Mouse (Mus musculus) right cerebral cortex, postnatal 10 days (tissue): Measurements from ENCODE around the gene Gale.
A peak's percentile ranks its signal among the peaks of the same experiment; 100 is the strongest.
"Not testable (repeated sequence)": the region's sequence is repeated elsewhere in the genome, so short reads cannot be mapped to it uniquely, and the experiment has no call there.

Experiments used
- DNase-seq, 2 experiments: peaks; one replicate each; pipeline ENCODE4 v3.0.0; 2021; ENCODE audit warnings: low spot score in 2 of 2

The Gale gene

DNA sequence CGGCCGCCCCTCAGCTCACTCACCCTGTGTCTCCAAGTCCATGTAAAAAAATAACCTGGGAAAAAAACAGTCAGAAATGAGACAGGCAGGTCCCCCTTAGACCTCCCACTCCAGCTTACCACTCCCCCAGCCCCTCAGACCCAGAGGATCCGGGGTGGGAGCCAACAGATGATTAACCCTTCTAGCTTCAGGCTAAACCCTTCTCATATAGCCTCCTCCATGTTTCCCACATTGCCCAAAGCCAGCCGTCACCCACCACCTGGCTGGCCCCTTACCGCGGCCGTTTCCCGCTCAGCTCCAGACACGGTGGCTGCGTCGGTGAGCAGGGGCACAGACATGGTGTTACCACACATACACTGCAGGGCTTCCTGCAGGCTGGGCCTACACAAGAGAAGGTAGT is 7.1 kb downstream of the Gale start:
- no peak for DNase-seq

DNA sequence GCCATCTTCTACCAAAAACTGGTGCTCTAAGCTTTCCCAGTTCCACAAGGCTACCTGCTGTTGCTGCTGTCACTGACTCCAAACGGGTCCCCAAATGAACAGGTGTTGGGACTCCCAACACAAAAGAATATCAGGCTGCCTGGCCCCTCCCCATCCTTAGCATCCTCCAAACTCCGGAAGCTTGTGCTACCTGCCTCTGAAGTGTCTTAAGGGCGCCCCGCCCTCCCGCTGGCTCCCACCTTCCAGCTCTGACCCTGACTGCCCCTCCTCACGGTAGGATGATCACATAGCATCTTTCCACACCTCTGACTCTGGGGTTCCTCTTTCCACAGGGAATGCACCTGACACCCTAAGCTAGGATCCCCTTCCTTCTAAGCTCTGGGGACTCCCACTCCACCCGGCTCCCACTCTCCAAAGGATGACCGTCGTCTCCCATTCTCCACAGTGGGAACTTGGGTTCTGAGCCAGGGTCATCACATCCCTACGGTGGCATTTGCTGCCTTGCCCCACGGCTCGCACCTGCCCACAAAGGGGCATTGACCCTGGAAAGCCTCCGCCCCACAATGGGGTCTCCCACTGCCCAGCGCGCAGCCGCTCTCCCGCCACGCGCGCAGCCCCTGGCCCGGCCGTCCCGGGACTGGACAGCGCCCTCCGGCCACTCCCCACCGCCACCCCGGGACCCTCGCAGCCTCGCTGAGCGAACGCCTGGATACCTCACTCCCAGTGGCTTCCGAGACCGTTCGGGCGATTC is 8.5 kb downstream of the Gale start:
- DNase-seq: no peak

DNA sequence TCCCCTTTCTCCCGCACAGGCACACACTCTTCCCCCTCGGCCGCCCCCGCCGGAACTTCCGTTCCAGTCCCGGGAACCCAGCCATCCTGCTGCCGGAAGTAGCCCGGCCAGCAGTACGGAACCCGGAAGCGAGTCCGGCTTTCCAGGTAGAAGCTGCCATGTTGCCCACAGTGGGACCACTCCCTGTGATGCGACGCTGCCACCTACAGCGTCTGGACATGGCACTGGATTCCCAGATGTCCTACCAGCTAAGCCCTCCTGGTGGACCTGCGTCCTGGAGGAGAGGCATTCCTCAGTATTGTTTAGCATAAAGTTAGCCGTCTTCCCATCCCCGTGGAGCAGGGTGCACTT is 9.0 kb downstream of the Gale start, which contains the start of gene Lypla2:
Gene Lypla2 (minus strand): TSS at position 71 of the 351 bp plus-strand sequence.
- peak; percentile 95 for DNase-seq

DNA sequence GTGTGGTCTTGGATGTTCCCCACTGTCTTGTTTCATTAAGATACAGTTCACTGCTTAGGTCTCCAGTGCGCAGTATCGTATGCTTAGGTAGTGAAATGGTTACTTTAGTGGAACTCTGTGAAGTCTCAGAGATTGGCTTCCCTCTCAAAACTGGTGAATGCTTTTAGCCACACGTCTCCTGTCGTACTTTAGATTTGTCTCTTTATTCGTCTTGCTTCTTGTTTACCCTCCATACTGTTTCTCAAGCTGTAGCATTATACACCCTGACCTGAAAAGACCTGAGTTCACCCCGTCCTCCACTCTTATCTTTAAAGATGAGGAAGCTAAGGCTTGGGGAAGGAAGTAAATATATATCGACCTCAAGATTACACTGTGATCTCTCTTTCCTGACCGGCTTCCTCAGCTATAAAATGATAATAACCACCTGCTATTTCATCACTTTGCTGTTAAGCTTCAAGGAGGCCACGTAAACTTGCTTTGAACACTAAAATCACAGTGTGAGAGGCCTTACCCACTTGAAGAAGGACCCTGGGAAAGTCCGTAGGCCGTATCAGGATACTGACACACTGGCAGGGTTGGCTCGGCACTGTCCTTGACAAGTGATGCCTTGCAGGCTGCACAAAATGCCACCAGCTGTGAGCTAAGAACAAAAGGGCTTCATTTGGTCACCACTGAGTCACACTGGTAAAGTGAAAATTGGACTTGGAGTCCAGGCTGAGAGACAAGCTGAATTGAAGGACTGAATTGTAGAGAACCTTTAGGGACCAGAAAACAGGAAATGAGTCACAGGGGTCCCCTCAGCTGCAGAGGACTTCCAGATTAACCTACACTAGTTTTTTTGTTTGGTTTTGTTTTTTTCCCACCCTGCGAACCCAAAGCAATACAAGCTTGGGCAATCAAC is 9.6 kb downstream of the Gale start:
- DNase-seq: no peak

GRCm38 (mm10) chr4:135976146-135976545 is 12.6 kb downstream of the Gale start:
- no peak for DNase-seq

DNA sequence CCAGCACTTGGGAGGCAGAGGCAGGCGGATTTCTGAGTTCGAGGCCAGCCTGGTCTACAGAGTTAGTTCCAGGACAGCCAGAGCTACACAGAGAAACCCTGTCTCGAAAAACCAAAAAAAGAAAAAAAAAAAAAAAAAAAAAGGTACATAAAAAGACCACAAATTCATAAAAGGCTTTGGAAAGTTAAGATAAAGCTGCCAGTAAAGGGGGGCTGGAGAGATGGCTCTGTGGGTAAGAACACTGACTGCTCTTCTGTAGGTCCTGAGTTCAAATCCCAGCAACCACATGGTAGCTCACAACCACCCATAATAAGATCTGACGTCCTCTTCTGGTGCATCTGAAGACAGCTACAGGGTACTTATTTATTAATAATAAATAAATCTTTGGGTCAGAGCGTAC is 16.7 kb downstream of the Gale start:
- DNase-seq: not testable (repeated sequence)

- peak; percentile 77 to 86 for DNase-seq
Measured at GRCm38 (mm10) chr4:135981524-135982063, 18.1 kb downstream of the Gale start.

GRCm38 (mm10) chr4:135984556-135984955 is 21.0 kb downstream of the Gale start:
- no peak for DNase-seq

DNA sequence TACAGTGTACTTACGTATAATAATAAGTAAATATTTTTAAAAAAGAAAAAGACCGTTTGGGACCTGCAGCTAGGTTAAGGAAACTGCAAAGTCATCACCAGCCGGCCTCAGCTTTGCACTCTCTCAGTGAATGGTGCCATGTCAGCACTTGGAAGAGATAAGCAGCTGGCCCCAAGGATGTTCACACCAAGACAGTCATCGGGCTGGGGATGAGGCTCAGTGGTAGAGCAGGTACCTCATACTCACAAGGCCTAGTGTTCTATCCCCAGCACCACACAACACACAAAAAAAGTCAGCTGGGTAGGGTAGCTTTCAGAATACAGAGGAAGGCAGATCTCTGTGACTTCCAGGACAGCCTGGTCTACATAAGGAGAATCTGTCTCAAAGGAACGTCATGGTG is 21.7 kb downstream of the Gale start:
- DNase-seq: no peak

GRCm38 (mm10) chr4:135985769-135986168 is 22.2 kb downstream of the Gale start:
- no peak for DNase-seq

DNA sequence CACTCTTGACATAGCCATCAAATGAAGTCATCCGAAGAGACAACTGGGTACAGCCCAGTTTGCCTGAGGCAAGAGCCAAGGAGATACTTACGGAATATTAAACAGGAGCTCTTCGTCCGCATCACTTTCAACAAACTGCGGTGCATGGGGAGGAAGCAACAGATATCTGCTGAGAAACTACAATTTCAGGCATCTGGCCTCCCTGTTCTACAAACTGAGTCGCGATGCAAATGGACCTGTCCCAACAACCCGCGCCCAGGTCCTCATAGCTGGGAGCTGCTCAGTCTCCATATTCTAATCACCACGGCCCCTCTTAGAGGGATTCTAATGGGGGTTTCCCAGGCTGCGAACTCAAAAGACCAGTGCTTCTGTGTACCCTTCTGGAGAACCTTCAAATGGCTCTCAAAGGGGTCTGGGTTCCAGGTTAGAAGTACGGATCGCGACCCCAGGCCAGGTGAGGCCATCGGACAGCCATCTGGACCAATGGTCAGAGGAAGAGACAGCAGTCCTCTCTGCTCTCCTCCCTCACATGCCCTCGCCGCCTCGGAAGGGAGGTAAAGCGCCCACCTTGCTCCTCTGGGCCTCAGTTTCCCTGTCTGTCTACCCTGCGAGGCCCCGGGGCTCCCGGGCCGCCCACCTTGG is 22.9 kb downstream of the Gale start:
- peak; percentile 33 to 39 for DNase-seq

GRCm38 (mm10) chr4:135986943-135987710 is 23.6 kb downstream of the Gale start, which contains the start of gene Pithd1:
TSS of gene Pithd1 (minus strand) at chr4:135987264.
- DNase-seq: peak; percentile 94

DNA sequence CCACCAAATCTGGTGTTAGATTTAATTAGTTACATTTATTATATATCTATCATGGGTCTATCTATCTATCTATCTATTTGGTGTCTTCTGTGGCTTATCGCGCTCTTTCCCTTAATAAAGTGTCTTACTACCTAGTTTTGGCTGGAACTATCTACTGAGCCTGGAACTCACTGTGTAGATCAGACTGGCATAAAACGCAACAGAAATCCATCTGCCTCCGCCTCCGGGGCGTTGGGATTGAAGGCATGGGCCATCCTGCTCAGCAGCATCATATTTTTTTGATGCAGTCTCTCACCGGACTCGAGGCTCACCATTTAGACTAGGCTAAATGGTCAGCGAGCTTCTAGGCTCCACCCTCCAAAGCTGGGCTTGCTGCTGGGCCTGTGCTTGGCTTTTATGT is 24.2 kb downstream of the Gale start:
- peak in 1 of 2 experiments; percentile 44 for DNase-seq

DNA sequence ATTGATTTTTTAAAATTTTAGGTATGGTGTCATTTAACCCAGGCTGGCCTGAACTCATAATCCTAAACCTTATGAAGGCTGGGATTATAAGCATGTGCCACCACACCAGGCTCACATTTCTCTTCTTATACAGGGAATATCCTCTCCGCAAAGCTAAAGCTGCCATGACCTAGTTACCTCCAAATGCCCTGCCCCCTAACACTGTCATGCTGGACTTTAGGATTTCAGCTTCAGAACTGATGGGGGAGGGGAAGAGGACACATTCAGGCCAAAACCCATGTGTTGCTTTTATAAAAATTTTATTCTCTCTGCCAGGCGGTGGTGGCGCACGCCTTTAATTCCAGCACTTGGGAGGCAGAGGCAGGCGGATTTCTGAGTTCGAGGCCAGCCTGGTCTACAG is 30.4 kb downstream of the Gale start:
- DNase-seq: no peak

GRCm38 (mm10) chr4:135995118-135995517 is 31.6 kb downstream of the Gale start:
- no peak for DNase-seq

DNA sequence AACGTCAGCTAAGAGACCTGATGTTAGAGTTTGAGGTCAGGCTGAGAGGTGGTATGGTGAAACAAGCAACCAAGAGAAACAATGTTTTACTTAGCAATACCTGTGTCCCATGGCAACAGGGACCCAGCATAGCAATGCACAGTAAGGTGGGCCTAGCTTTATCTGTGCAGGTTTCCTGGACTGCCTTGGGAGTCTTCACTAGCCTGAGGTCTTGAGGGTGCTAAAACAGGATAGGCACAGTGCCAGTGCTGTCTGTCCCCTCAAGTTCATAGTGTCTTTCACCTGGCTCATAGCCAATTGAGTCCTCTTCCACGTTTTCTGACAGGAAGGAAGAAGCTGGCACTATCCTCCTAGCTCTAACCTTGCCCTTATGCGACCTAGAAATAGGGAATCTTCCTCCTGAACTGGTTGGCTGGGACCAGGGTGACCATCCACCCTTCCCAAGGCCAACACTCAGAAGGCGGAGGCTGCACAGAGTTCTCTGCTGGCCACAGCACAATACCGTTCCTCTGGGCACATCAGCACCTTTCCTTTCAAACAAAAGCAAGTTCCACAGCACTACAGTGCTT is 40.7 kb downstream of the Gale start:
- DNase-seq: no peak

DNA sequence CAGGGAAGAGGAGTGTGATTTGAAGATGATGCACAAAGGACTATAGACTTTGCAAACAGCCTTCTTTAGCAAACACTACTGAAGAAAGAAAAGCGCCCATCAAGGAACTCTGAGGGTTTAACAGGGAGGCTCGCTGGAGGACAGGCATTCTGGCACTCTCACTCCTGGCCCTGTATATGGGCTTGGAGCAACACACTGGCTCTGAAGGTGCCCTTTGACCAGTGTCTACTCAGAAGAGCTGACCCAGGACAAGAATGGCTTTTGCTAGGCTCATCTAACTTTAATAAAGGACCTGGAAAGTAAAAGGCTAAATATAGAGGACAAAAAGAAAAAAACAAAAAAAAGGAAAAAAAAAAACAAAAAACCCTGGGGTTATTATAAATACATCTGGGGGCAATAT is 41.4 kb downstream of the Gale start:
- no peak for DNase-seq

DNA sequence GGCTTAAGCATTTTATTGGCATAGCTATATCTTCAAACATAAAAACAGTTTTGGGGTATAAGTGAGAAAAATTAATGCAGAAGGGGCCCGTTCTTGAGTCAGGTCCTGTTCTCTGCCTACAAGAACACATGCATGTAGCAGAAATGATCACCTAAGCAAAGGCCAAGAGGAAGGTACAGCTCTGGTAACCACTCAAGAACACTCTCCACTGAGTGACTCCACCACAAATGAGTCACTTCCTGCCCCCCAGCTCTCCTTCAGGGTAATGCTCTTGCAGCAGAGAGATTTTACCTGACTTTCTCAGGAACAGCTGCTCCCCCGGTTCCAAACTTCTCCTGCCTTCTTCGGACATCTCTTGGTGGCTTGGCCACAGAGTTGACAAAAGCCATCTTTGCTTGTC is 43.3 kb downstream of the Gale start:
- DNase-seq: no peak

GRCm38 (mm10) chr4:136008782-136009447 is 45.4 kb downstream of the Gale start:
- no peak for DNase-seq

- no peak for DNase-seq
Measured at GRCm38 (mm10) chr4:136010586-136010985, 47.1 kb downstream of the Gale start.
